Mouse (Mus musculus) ES-E14 (cell line): Measurements from ENCODE around the gene Kcmf1. TPM values are rescaled to one million over a fixed set of nuclear protein-coding genes. Genes with fewer than 3 reads are reported as not detected.

Experiments used
- DNase-seq: peaks from one replicate; pipeline ENCODE4 v3.0.0-alpha.2; 2013; ENCODE audit warnings: low read depth, low spot score
- H3K27ac ChIP-seq: 2 replicates; pipeline ENCODE4 v1.5.1; 2012; ENCODE audit warnings: low read depth, mild to moderate bottlenecking, low read length, moderate library complexity, mixed read lengths; ENCODE audit not compliant: poor library complexity, insufficient read depth, severe bottlenecking
- H3K36me3 ChIP-seq: 2 replicates; pipeline ENCODE4 v1.6.1; 2012; ENCODE audit warnings: mild to moderate bottlenecking, low read length, moderate library complexity, mixed read lengths; ENCODE audit not compliant: control insufficient read depth, poor library complexity, insufficient read depth, severe bottlenecking
- H3K4me1 ChIP-seq, 2 experiments: fragments of 150-350 bp in 1 of 2; sonication (generic) in 1 of 2; 2 replicates each; pipeline ENCODE4 v1.6.1; 2012; ENCODE audit warnings: low read length in 2 of 2, mild to moderate bottlenecking in 1 of 2, mixed read lengths in 1 of 2; ENCODE audit not compliant: control insufficient read depth in 2 of 2, insufficient read depth in 2 of 2, poor library complexity in 1 of 2
- H3K4me3 ChIP-seq, 2 experiments: fragments of 150-350 bp in 1 of 2; sonication (generic) in 1 of 2; 2 replicates each; pipeline ENCODE4 v1.5.1; 2012; ENCODE audit warnings: low read length in 2 of 2, low read depth in 1 of 2, mild to moderate bottlenecking in 1 of 2, mixed read lengths in 1 of 2; ENCODE audit not compliant: insufficient read depth in 1 of 2, poor library complexity in 1 of 2, severe bottlenecking in 1 of 2
- H3K9ac ChIP-seq: 2 replicates; pipeline ENCODE4 v1.6.1; 2012; ENCODE audit warnings: low read depth, mild to moderate bottlenecking, low read length, mixed read lengths; ENCODE audit not compliant: poor library complexity, insufficient read depth, severe bottlenecking
- H3K9me3 ChIP-seq: fragments of 150-350 bp; sonication (generic); 2 replicates; pipeline ENCODE4 v1.6.1; 2012; ENCODE audit warnings: low read depth, mild to moderate bottlenecking, low read length; ENCODE audit not compliant: control insufficient read depth, insufficient read depth
- CHD2 ChIP-seq: IDR thresholded peaks from 2 replicates; pipeline ENCODE4 v1.6.1; 2014; ENCODE audit warnings: mild to moderate bottlenecking, low read depth, low read length, inconsistent platforms
- HCFC1 ChIP-seq: IDR thresholded peaks from 2 replicates; pipeline ENCODE4 v1.6.1; 2012; ENCODE audit warnings: low read length, inconsistent platforms, borderline replicate concordance; ENCODE audit not compliant: insufficient read depth
- MAFK ChIP-seq: IDR thresholded peaks from 2 replicates; pipeline ENCODE4 v1.6.1; 2014; ENCODE audit warnings: mild to moderate bottlenecking, low read depth, low read length, inconsistent platforms; ENCODE audit not compliant: insufficient read depth
- ZC3H11A ChIP-seq: IDR thresholded peaks from 2 replicates; pipeline ENCODE4 v1.6.1; 2012; ENCODE audit warnings: low read depth, mild to moderate bottlenecking, inconsistent platforms, low read length, borderline replicate concordance
- ZNF384 ChIP-seq: IDR thresholded peaks from 2 replicates; pipeline ENCODE4 v1.6.1; 2012; ENCODE audit warnings: low read depth, low read length, inconsistent platforms
- in situ Hi-C, 2 experiments: fragments of 600-800 bp; cut with MboI; formaldehyde crosslinking; loops; one replicate each; pipeline ENCODE4 v1.15.1; 2025; ENCODE audit warnings: low sequenced_read_pairs in 2 of 2, inconsistent platforms in 1 of 2; ENCODE audit not compliant: unreplicated experiment in 2 of 2
- total RNA-seq: library from RNA; depleted of rRNA; stranded (reverse); fragments of 300-350 nt; gene quantifications from 2 replicates; pipeline ENCODE4 v1.2.3, GENCODE M21; 2012

Gene Kcmf1
- total RNA-seq, 1 experiment = 122 TPM

- in situ Hi-C loops = loop anchor here in 1 of 2 experiments (25.0 kb wide), 1 partner anchor 307 kb away; the partner anchor contains the start of gene Suclg1
- TF ChIP-seq ZNF384 (no peak), MAFK (no peak), HCFC1 (no peak), CHD2 (no peak), ZC3H11A (no peak)
- H3K36me3 ChIP-seq = no peaks in the 10 kb centered on the region
- peaks cover 4 to 5% of the 10 kb centered on the region in 2 experiments for H3K4me1 ChIP-seq
- DNase-seq = no peak
- no peak overlapping the region for H3K9ac ChIP-seq
- peaks cover 3% of the 10 kb centered on the region; the same call in 1 of the 2 replicates for H3K9me3 ChIP-seq
- H3K4me3 ChIP-seq = no peak overlapping the region
- no peak overlapping the region for H3K27ac ChIP-seq
Observed at GRCm38 (mm10) chr6:72929795-72930398, 30.1 kb upstream of the Kcmf1 start.

GRCm38 (mm10) chr6:72926755-72927482 is 27.1 kb upstream of the Kcmf1 start:
- in situ Hi-C loops = loop anchor here in 1 of 2 experiments (25.0 kb wide), 1 partner anchor 310 kb away; the partner anchor contains the start of gene Suclg1
- no peak overlapping the region for H3K4me3 ChIP-seq
- peaks cover 4 to 5% of the 10 kb centered on the region in 2 experiments for H3K4me1 ChIP-seq
- no peaks in the 10 kb centered on the region for H3K36me3 ChIP-seq
- DNase-seq = peak; percentile 90
- peak overlapping the region; percentile 84 for H3K27ac ChIP-seq
- no peak overlapping the region for H3K9ac ChIP-seq
- no peak for TF ChIP-seq CHD2
- no peak for TF ChIP-seq ZC3H11A
- TF ChIP-seq HCFC1 = no peak
- no peak for TF ChIP-seq MAFK
- TF ChIP-seq ZNF384 = no peak
- peaks cover 3% of the 10 kb centered on the region; the same call in 1 of the 2 replicates for H3K9me3 ChIP-seq

GRCm38 (mm10) chr6:72926031-72926430 is 26.3 kb upstream of the Kcmf1 start:
- TF ChIP-seq MAFK = no peak
- TF ChIP-seq ZNF384 = no peak
- TF ChIP-seq CHD2 = no peak
- no peak for TF ChIP-seq ZC3H11A
- no peak for TF ChIP-seq HCFC1
- Histone ChIP-seq H3K4me1 (peaks cover 4 to 5% of the 10 kb centered on the region in 2 experiments), H3K36me3 (no peaks in the 10 kb centered on the region), H3K9ac (no peak overlapping the region), H3K27ac (peak overlapping the region; percentile 56), H3K4me3 (no peak overlapping the region), H3K9me3 (peaks cover 3% of the 10 kb centered on the region; the same call in 1 of the 2 replicates)
- in situ Hi-C loops = loop anchor here in 1 of 2 experiments (25.0 kb wide), 1 partner anchor 311 kb away; the partner anchor contains the start of gene Suclg1
- no peak for DNase-seq

GRCm38 (mm10) chr6:72923381-72923780 is 23.6 kb upstream of the Kcmf1 start:
- Histone ChIP-seq H3K4me1 (peaks cover 4 to 8% of the 10 kb centered on the region in 2 experiments), H3K4me3 (no peak overlapping the region), H3K36me3 (no peaks in the 10 kb centered on the region), H3K9ac (no peak overlapping the region), H3K27ac (no peak overlapping the region), H3K9me3 (no peaks in the 10 kb centered on the region)
- no peak for DNase-seq
- in situ Hi-C loops = no loop called here
- no peak for TF ChIP-seq ZC3H11A
- TF ChIP-seq ZNF384 = no peak
- no peak for TF ChIP-seq HCFC1
- TF ChIP-seq MAFK = no peak
- TF ChIP-seq CHD2 = no peak
